Mouse (Mus musculus): Measurements from ENCODE around the gene Capn13. TPM values are rescaled to one million over a fixed set of nuclear protein-coding genes. Genes with fewer than 3 reads are reported as not detected.
"Not testable (repeated sequence)": the region's sequence is repeated elsewhere in the genome, so short reads cannot be mapped to it uniquely, and the experiment has no call there.

The Capn13 gene
- polyA plus RNA-seq, 1 experiment from 2014 or later = 0.18 TPM

GRCm38 (mm10) chr17:73270871-73271796 lies 129.5 kb downstream of the Capn13 start:
- H3K4me3 ChIP-seq = no peak overlapping the region
- peaks cover 4% of the 10 kb centered on the region; the same call in 1 of the 2 replicates for H3K9me3 ChIP-seq
- peak overlapping the region; percentile 38; the same call in 1 of the 2 replicates for H3K27ac ChIP-seq (replicated peaks)
- no peak overlapping the region for H3K9ac ChIP-seq
- WGBS = 86% methylated on average over 15 of the region's 15 CpGs
- peak; percentile 56; the same call in 1 of the 2 replicates for ATAC-seq (ENCODE audit: low read depth)
- no peak overlapping the region for H3K4me2 ChIP-seq
- no peaks in the 10 kb centered on the region for H3K36me3 ChIP-seq
- H3K27me3 ChIP-seq = no peaks in the 10 kb centered on the region
- peaks cover 6% of the 10 kb centered on the region; the same call in 1 of the 2 replicates for H3K4me1 ChIP-seq (replicated peaks)

DNA sequence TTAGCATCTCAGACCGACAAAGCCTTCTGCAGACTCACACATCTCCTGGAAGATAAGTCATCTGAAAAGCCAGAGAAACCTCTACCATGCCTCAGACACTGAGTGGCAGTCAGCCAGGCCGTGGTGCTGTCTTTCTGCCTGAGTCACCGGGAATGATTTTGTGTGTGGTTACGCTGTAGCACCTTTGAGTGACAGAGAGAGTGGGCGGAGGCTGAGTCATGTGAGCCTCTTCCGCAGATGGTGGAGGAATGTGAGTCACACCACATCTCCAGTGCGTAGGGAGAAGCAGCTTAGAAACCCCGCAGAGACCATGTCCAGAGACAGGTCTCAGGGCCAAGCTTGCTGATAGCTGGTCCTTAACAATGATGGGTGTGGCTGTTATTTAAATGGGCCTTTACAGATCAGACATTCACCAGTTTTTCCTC lies 137.6 kb downstream of the Capn13 start:
- Histone ChIP-seq H3K36me3 (no peaks in the 10 kb centered on the region), H3K4me1 (replicated peaks) (peaks cover 8% of the 10 kb centered on the region), H3K9ac (no peak overlapping the region), H3K4me3 (no peak overlapping the region), H3K27me3 (no peaks in the 10 kb centered on the region), H3K27ac (replicated peaks) (no peak overlapping the region), H3K4me2 (no peak overlapping the region), H3K9me3 (peaks cover 3% of the 10 kb centered on the region; the same call in 1 of the 2 replicates)
- 83% methylated on average over 8 of the region's 8 CpGs for WGBS
- no peak for ATAC-seq (ENCODE audit: low read depth)

GRCm38 (mm10) chr17:73262558-73262957 lies 138.1 kb downstream of the Capn13 start:
- Histone ChIP-seq H3K36me3 (no peaks in the 10 kb centered on the region), H3K27me3 (no peaks in the 10 kb centered on the region), H3K4me1 (replicated peaks) (peaks cover 14% of the 10 kb centered on the region), H3K4me3 (no peak overlapping the region), H3K27ac (replicated peaks) (no peak overlapping the region), H3K9ac (no peak overlapping the region), H3K9me3 (no peaks in the 10 kb centered on the region), H3K4me2 (no peak overlapping the region)
- no peak for ATAC-seq (ENCODE audit: low read depth)
- WGBS = 86% methylated on average over 2 of the region's 2 CpGs

DNA sequence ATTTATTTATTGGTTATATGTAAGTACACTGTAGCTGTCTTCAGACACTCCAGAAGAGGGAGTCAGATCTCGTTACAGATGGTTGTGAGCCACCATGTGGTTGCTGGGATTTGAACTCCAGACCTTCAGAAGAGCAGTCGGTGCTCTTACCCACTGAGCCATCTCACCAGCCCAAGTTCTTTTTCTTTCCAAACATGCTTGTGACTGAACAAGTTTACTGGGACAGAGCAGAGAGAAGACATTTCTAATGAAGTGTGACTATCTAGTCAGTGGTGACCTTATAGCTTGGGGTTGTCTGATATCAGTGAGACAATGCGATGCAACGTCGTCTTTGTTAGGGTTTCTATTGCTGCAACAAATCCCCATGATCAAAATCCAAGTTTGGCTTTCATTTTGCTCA lies 141.4 kb downstream of the Capn13 start:
- H3K27ac ChIP-seq (replicated peaks); H3K4me2 ChIP-seq; ATAC-seq (ENCODE audit: low read depth); H3K27me3 ChIP-seq; H3K9ac ChIP-seq; H3K4me3 ChIP-seq; H3K9me3 ChIP-seq; H3K36me3 ChIP-seq: not testable (repeated sequence)
- H3K4me1 ChIP-seq (replicated peaks) = peaks cover 15% of the 10 kb centered on the region
- 91% methylated on average over 5 of the region's 5 CpGs for WGBS

GRCm38 (mm10) chr17:73258620-73259019 lies 142.0 kb downstream of the Capn13 start:
- Histone ChIP-seq H3K27ac (replicated peaks) (peak overlapping the region; percentile 15; the same call in 1 of the 2 replicates), H3K9me3 (no peaks in the 10 kb centered on the region), H3K4me2 (peak overlapping the region; percentile 13), H3K4me3 (no peak overlapping the region), H3K4me1 (replicated peaks) (peaks cover 15% of the 10 kb centered on the region), H3K27me3 (no peaks in the 10 kb centered on the region), H3K9ac (0 out of 2 replicates have a peak overlapping the region, but pooled peaks have one; percentile 34), H3K36me3 (no peaks in the 10 kb centered on the region)
- no peak for ATAC-seq (ENCODE audit: low read depth)
- 25% methylated on average over 12 of the region's 12 CpGs for WGBS

All from neural tube, embryonic 13.5 days (tissue).